Mouse (Mus musculus) stomach, embryonic 14.5 days (tissue): Measurements from ENCODE around the gene Tet3. TPM values are rescaled to one million over a fixed set of nuclear protein-coding genes. Genes with fewer than 3 reads are reported as not detected.
A peak's percentile ranks its signal among the peaks of the same experiment; 100 is the strongest.

Source experiments
- ATAC-seq: fragments of 200-750 bp; cut with Nextera tagmentation; 2 replicates; pipeline ENCODE4 v1.8.0; 2017; ENCODE audit warnings: low read depth, moderate TSS enrichment; ENCODE audit not compliant: insufficient number of reproducible peaks, insufficient read depth, low FRiP score
- H3K27ac ChIP-seq: fragments of 300-500 bp; sonication (generic); 2 replicates; pipeline ENCODE4 v1.5.1; 2014; ENCODE audit warnings: mild to moderate bottlenecking, low read length, moderate library complexity, mixed read lengths
- H3K27me3 ChIP-seq: fragments of 300-500 bp; sonication (generic); 2 replicates; pipeline ENCODE4 v1.6.1; 2014; ENCODE audit warnings: low read length, control low read depth, mixed read lengths; ENCODE audit not compliant: control insufficient read depth, insufficient read depth
- H3K36me3 ChIP-seq: fragments of 300-500 bp; sonication (generic); 2 replicates; pipeline ENCODE4 v1.6.1; 2014; ENCODE audit warnings: mild to moderate bottlenecking, control low read depth, low read length, moderate library complexity, mixed read lengths; ENCODE audit not compliant: control insufficient read depth, insufficient read depth
- H3K4me1 ChIP-seq: fragments of 300-500 bp; sonication (generic); 2 replicates; pipeline ENCODE4 v1.6.1; 2014; ENCODE audit warnings: low read length, control low read depth, mixed read lengths; ENCODE audit not compliant: control insufficient read depth, insufficient read depth
- H3K4me2 ChIP-seq: fragments of 300-500 bp; sonication (generic); replicated peaks from 2 replicates; pipeline ENCODE4 v1.6.1; 2014; ENCODE audit warnings: low read depth, low read length, control low read depth
- H3K4me3 ChIP-seq: fragments of 300-500 bp; sonication (generic); 2 replicates; pipeline ENCODE4 v1.5.1; 2014; ENCODE audit warnings: low read depth, low read length, control low read depth
- H3K9ac ChIP-seq: fragments of 300-500 bp; sonication (generic); replicated peaks from 2 replicates; pipeline ENCODE4 v1.6.1; 2014; ENCODE audit warnings: low read depth, mild to moderate bottlenecking, control low read depth, low read length, moderate library complexity, mixed read lengths
- H3K9me3 ChIP-seq: fragments of 300-500 bp; sonication (generic); 2 replicates; pipeline ENCODE4 v1.6.1; 2016; ENCODE audit warnings: low read depth, low read length, control low read depth; ENCODE audit not compliant: control insufficient read depth
- WGBS: fragments of 180-500 bp; shearing (Covaris S2); extraction: QIAGEN DNeasy Blood & Tissue Kit; methylation state at CpG from one replicate; pipeline ENCODE4 v1.1.7; 2014; 5-methylcytosine and 5-hydroxymethylcytosine counted together
- polyA plus RNA-seq: library from polyadenylated mRNA; unstranded; fragments of >200 nt; fragmentation: Nextera tagmentation; extraction: Ambion mirVana; gene quantifications from 2 replicates; pipeline ENCODE4 v1.2.1, GENCODE M21; 2014

Gene Tet3
- polyA plus RNA-seq, 1 experiment from 2014 or later, result 49.2 TPM

DNA sequence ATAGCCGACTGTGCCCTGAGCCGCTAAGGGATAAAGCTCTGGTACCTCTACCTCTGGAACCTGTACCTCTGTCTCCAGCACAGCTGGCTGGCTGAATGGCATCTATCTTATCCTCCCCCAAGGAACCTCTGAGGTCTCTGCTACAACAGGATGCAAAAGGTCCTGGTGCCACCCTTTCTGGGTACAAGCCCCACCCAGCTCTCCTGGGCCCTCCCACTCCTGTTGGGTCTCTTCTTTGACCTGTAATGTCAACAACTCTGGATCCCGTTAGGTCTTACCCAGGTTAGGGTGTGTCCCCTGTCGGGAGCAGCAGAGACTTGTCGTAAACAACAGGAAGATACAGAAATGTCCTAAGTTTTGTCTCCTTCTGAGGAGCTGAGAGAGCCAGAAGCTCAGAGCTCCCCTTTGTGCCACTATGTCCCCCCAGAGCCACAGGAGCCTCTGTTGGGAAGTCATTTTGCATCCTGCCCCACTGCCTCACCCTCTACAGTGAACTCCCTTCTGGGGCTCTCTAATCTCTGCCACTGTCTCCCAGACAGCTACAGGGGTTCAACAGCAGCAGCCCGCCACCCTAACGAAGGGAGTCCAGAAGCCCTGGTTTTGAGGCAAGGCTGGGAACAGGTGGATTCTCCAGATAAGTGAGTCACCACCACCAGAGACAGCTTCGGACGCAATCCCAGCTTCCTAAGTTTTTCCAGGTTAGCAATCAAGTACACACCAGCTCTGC is 47.1 kb downstream of the Tet3 start:
- no peak overlapping the region for H3K27ac ChIP-seq
- 70% methylated on average over 9 of the region's 9 CpGs for WGBS
- H3K4me1 ChIP-seq, result peaks cover 40% of the 10 kb centered on the region

DNA sequence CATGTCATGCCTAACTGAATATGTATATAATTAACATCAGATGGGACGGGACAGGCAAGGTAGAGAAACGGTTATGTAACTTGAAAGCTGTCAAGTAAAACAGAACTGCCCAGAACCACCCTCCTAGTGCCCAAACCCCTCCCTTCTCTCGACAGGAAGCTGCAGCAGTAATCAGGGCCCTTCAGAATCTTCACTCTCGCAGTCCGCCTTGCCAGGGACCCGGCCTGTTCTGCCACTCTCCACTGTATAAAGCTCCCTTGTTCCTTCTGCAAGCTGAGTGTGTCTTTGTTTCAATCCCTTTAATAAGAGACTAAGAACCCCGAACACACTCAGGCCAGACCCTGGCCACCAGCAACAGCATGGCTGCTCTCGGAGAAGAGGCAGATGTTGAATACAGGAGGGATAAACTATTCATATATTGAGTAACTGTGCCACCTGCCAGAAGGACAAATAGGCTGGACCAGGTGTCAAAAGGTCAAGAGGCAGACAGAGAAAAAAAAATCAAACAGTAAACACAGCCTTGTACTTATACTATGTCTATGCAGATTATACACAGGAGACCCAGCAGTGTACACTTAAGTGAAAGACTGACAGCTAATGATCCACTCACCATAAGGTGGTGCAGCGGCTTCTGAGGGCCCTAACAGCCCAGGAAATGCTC is 48.7 kb downstream of the Tet3 start:
- H3K27ac ChIP-seq, result peak overlapping the region; percentile 2; the same call in 1 of the 2 replicates
- H3K27me3 ChIP-seq, result no peaks in the 10 kb centered on the region
- ATAC-seq, result no peak
- H3K4me3 ChIP-seq, result no peak overlapping the region
- no peaks in the 10 kb centered on the region for H3K9me3 ChIP-seq
- peaks cover 34% of the 10 kb centered on the region for H3K4me1 ChIP-seq
- WGBS, result 51% methylated on average over 9 of the region's 9 CpGs
- H3K9ac ChIP-seq, result no peak overlapping the region
- H3K36me3 ChIP-seq, result no peaks in the 10 kb centered on the region; the same call in 1 of the 2 replicates
- no peak overlapping the region for H3K4me2 ChIP-seq

More for the DNA sequence above, 47.1 kb downstream of the Tet3 start:
- ATAC-seq, result no peak
- Histone ChIP-seq H3K27me3 (no peaks in the 10 kb centered on the region), H3K4me2 (no peak overlapping the region), H3K9ac (no peak overlapping the region), H3K4me3 (no peak overlapping the region), H3K9me3 (no peaks in the 10 kb centered on the region), H3K36me3 (no peaks in the 10 kb centered on the region; the same call in 1 of the 2 replicates)

DNA sequence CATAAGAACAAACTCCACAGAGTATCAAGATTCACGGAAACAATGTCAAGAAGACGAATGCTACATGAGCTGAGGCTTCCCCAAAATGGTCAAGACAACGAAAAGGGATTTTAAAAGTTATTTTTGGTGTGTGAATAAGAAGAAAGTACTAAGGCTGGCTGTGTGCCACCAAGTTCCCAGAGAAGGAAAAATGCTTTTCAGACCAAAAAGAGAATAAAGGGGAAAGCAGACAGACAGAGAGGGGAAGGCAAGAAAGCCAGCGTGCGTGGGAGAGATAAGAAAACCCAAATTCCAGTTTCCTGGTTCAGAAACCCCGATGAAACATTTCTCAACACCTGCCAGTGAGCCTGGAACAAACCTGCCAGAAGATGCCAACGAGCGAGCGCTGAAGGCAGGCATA is 50.4 kb downstream of the Tet3 start:
- WGBS, result 65% methylated on average over 9 of the region's 9 CpGs
- Histone ChIP-seq H3K4me2 (no peak overlapping the region), H3K9ac (no peak overlapping the region)

DNA sequence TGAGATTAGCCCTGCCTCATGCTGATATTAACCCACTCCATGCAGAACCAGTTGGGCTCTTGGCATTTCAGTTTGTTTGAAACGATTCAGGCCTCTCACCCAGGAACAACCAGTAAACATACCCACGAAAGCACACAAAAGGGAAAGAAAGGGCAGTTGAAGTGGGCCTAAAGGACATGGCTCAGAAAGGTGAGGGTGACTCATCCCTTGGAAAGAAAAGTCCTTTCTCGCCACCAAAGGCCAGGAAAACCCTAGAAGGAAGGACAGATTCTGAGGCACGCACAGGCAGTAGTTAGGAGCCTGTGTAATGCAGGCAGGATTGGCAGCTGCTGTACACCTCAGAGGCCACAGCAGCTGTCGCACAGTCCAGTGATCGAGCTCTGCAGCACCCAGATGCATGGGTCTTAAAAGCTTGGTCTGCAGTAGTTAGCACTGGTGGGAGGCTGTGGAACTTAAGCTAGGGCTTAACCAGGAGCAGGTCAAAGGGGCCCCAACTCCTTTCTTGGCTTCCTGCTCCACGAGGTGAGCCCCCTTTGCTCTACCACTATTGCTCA is 53.3 kb downstream of the Tet3 start:
- no peak overlapping the region for H3K27ac ChIP-seq
- no peak overlapping the region for H3K4me3 ChIP-seq
- peaks cover 35% of the 10 kb centered on the region for H3K36me3 ChIP-seq
- H3K9ac ChIP-seq, result no peak overlapping the region
- no peak overlapping the region for H3K4me2 ChIP-seq
- no peaks in the 10 kb centered on the region for H3K27me3 ChIP-seq
- peaks cover 13% of the 10 kb centered on the region; the same call in 1 of the 2 replicates for H3K4me1 ChIP-seq
- WGBS, result 83% methylated on average over 7 of the region's 7 CpGs
- no peak for ATAC-seq
- no peaks in the 10 kb centered on the region for H3K9me3 ChIP-seq

More for the DNA sequence above, 50.4 kb downstream of the Tet3 start:
- H3K9me3 ChIP-seq, result no peaks in the 10 kb centered on the region
- peaks cover 34% of the 10 kb centered on the region for H3K4me1 ChIP-seq
- no peak for ATAC-seq
- no peaks in the 10 kb centered on the region for H3K27me3 ChIP-seq
- H3K4me3 ChIP-seq, result no peak overlapping the region
- H3K27ac ChIP-seq, result peak overlapping the region; percentile 76; the same call in 1 of the 2 replicates
- H3K36me3 ChIP-seq, result peaks cover 12% of the 10 kb centered on the region

DNA sequence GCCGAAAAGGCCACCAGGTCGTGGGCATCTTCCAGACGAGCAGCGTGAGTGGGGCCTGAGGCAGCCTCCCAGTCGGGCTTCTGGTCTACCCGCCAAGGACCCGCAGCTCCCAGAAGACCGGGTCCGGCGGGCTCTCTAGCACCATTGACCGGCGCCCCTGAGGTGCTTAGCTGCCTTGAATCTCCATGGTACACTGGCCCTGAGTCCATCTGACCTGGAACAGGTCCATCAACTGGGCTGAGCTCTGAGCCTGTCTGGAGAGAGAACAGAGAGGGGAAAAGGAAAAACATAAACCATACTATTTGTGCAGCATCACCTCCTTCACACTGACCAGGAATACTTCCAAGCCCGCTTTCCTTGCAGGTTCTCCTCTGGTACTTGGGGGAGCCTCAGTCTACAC is 54.3 kb downstream of the Tet3 start:
- H3K27ac ChIP-seq, result no peak overlapping the region
- no peaks in the 10 kb centered on the region for H3K9me3 ChIP-seq
- H3K4me3 ChIP-seq, result no peak overlapping the region
- peaks cover 35% of the 10 kb centered on the region for H3K36me3 ChIP-seq
- H3K9ac ChIP-seq, result no peak overlapping the region
- 0 out of 2 replicates have a peak, but pooled peaks cover 4% of the 10 kb centered on the region for H3K4me1 ChIP-seq
- ATAC-seq, result no peak
- H3K27me3 ChIP-seq, result no peaks in the 10 kb centered on the region
- 96% methylated on average over 13 of the region's 13 CpGs for WGBS
- no peak overlapping the region for H3K4me2 ChIP-seq

DNA sequence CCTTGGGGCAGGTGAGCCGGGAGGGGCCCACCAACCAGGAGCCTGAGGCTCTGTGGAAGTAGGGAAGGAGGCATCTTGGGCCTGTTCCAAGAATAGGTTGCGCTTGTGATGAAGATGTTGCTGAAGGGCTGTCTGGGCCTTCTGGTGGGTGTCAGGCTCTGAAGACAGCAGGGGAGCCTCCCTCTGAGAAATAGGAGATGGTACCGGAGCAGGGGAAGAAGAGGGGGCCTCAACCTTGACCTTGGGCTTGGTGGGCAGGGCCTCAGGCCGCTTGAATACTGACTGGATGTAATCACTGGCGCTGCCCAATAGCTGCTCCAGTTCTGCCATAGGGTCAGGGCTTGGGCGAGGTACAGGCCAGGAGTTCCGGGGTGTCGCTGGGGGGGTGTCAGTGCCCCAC is 55.4 kb downstream of the Tet3 start:
- no peaks in the 10 kb centered on the region for H3K9me3 ChIP-seq
- H3K36me3 ChIP-seq, result peaks cover 36% of the 10 kb centered on the region
- no peak overlapping the region for H3K4me2 ChIP-seq
- H3K27me3 ChIP-seq, result no peaks in the 10 kb centered on the region
- H3K27ac ChIP-seq, result no peak overlapping the region
- 0 out of 2 replicates have a peak, but pooled peaks cover 5% of the 10 kb centered on the region for H3K4me1 ChIP-seq
- no peak overlapping the region for H3K9ac ChIP-seq
- no peak for ATAC-seq
- WGBS, result 88% methylated on average over 8 of the region's 8 CpGs
- no peak overlapping the region for H3K4me3 ChIP-seq

DNA sequence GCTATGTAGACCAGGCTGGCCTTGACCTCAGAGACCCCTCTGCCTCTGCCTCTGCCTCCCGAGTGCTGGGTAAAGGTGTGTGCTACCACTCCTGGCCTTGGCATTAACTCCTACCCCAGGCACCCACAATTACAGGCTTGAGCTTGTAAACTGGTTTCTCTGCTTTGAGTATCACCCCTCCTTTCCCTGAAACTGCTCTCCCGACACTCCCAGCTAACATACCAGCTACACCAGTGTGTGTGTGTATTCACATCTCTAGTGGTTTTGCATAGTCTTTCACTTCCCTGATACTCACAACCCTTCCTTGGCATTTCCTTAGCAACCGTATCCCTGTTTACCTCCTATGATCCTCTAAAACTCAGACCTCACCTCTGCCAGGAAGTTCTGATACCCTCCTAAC is 59.1 kb downstream of the Tet3 start:
- H3K9me3 ChIP-seq, result no peaks in the 10 kb centered on the region
- 75% methylated on average over 3 of the region's 3 CpGs for WGBS
- H3K9ac ChIP-seq, result no peak overlapping the region
- H3K4me2 ChIP-seq, result no peak overlapping the region
- no peak overlapping the region for H3K4me3 ChIP-seq
- peaks cover 62% of the 10 kb centered on the region for H3K36me3 ChIP-seq
- H3K27me3 ChIP-seq, result no peaks in the 10 kb centered on the region
- H3K4me1 ChIP-seq, result 0 out of 2 replicates have a peak, but pooled peaks cover 2% of the 10 kb centered on the region
- ATAC-seq, result no peak
- no peak overlapping the region for H3K27ac ChIP-seq

DNA sequence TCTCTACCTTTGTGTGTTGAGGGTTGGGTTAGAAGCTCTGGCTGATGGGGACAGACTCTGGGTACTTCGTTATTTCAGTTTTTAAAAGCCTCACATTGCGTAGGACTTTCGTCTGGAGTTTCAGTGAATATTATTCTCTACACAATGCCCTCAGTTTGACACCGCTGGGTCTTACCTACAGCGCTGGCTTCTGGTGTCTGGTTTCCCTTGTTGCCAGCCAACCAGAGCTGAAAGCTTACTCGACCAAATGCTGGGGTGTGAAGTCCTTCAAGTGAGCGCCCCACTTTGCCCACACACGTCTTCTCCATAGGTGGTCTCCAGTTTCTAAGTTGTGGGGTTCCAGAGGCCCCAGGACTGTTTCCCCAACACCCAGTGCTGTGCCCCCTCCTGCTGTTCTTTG is 61.2 kb downstream of the Tet3 start:
- Histone ChIP-seq H3K36me3 (peaks cover 58% of the 10 kb centered on the region), H3K27ac (no peak overlapping the region; the same call in 1 of the 2 replicates), H3K4me1 (0 out of 2 replicates have a peak, but pooled peaks cover 2% of the 10 kb centered on the region)

More for the DNA sequence above, 61.2 kb downstream of the Tet3 start:
- Histone ChIP-seq H3K4me2 (no peak overlapping the region), H3K27me3 (no peaks in the 10 kb centered on the region), H3K4me3 (no peak overlapping the region), H3K9ac (no peak overlapping the region), H3K9me3 (no peaks in the 10 kb centered on the region)
- 69% methylated on average over 8 of the region's 8 CpGs for WGBS
- ATAC-seq, result no peak
